Mouse (Mus musculus): ENCODE data around the gene Tle4. TPM values are rescaled to one million over a fixed set of nuclear protein-coding genes. Genes with fewer than 3 reads are reported as not detected.
"Not testable (repeated sequence)": the region's sequence is repeated elsewhere in the genome, so short reads cannot be mapped to it uniquely, and the experiment has no call there.

Tle4 gene
- 10 to 100 TPM; 61.1 to 63.0 TPM for total RNA-seq (2021)

GRCm38 (mm10) chr19:14597917-14598689 lies at the start of gene Tle4:
TSS of gene Tle4 (minus strand) at chr19:14598051.
- intact Hi-C loops (cut with DNase I): loop anchor here (5.0 to 10.0 kb wide), 5 partner anchors 253 to 1204 kb away; no protein-coding TSS in a partner anchor
- DNase-seq: peak; percentile 100

- DNase-seq: no peak
- intact Hi-C loops (cut with DNase I): no loop called here
Observed at GRCm38 (mm10) chr19:14645666-14646065, 47.8 kb upstream of the Tle4 start.

GRCm38 (mm10) chr19:14644756-14645155 lies 46.9 kb upstream of the Tle4 start:
- intact Hi-C loops (cut with DNase I): no loop called here

GRCm38 (mm10) chr19:14643091-14643490 lies 45.2 kb upstream of the Tle4 start:
- DNase-seq; intact Hi-C loops (cut with DNase I): not testable (repeated sequence)

More at GRCm38 (mm10) chr19:14644756-14645155, 46.9 kb upstream of the Tle4 start:
- DNase-seq: no peak

- intact Hi-C loops (cut with DNase I): no loop called here
- DNase-seq: no peak
Observed at GRCm38 (mm10) chr19:14642663-14643062, 44.8 kb upstream of the Tle4 start.

- peak; percentile 6 for DNase-seq
- intact Hi-C loops (cut with DNase I): no loop called here
Observed at GRCm38 (mm10) chr19:14635213-14635928, 37.5 kb upstream of the Tle4 start.

GRCm38 (mm10) chr19:14623355-14623754 lies 25.5 kb upstream of the Tle4 start:
- DNase-seq: no peak
- intact Hi-C loops (cut with DNase I): no loop called here

GRCm38 (mm10) chr19:14620534-14620933 lies 22.7 kb upstream of the Tle4 start:
- intact Hi-C loops (cut with DNase I): no loop called here

GRCm38 (mm10) chr19:14619814-14620213 lies 22.0 kb upstream of the Tle4 start:
- DNase-seq: no peak
- intact Hi-C loops (cut with DNase I): no loop called here

More at GRCm38 (mm10) chr19:14620534-14620933, 22.7 kb upstream of the Tle4 start:
- no peak for DNase-seq

- intact Hi-C loops (cut with DNase I): no loop called here
- DNase-seq: no peak
Observed at GRCm38 (mm10) chr19:14614816-14615215, 17.0 kb upstream of the Tle4 start.

GRCm38 (mm10) chr19:14610542-14611317 lies 12.9 kb upstream of the Tle4 start:
- DNase-seq: no peak
- intact Hi-C loops (cut with DNase I): no loop called here

GRCm38 (mm10) chr19:14600841-14601240 lies 3.0 kb upstream of the Tle4 start:
- DNase-seq: no peak
- intact Hi-C loops (cut with DNase I): loop anchor here (10.0 kb wide), 1 partner anchor 284 kb away; no protein-coding TSS in a partner anchor

- intact Hi-C loops (cut with DNase I): loop anchor here (10.0 kb wide), 1 partner anchor 284 kb away; no protein-coding TSS in a partner anchor
- DNase-seq: no peak
Observed at GRCm38 (mm10) chr19:14600354-14600753, 2.5 kb upstream of the Tle4 start.

GRCm38 (mm10) chr19:14599851-14600251 lies 2.0 kb upstream of the Tle4 start:
- intact Hi-C loops (cut with DNase I): loop anchor here (5.0 to 10.0 kb wide), 6 partner anchors 255 to 1202 kb away; no protein-coding TSS in a partner anchor

GRCm38 (mm10) chr19:14598690-14599288 lies 938 bp upstream of the Tle4 start:
- intact Hi-C loops (cut with DNase I): loop anchor here (5.0 to 10.0 kb wide), 5 partner anchors 254 to 1204 kb away; no protein-coding TSS in a partner anchor
- DNase-seq: no peak

More at GRCm38 (mm10) chr19:14599851-14600251, 2.0 kb upstream of the Tle4 start:
- DNase-seq: no peak

GRCm38 (mm10) chr19:14596941-14597916 lies 622 bp downstream of the Tle4 start:
- DNase-seq: peak; percentile 48
- intact Hi-C loops (cut with DNase I): loop anchor here (5.0 to 10.0 kb wide), 5 partner anchors 252 to 1205 kb away; no protein-coding TSS in a partner anchor

- no peak for DNase-seq
- intact Hi-C loops (cut with DNase I): loop anchor here (5.0 to 10.0 kb wide), 5 partner anchors 252 to 1206 kb away; no protein-coding TSS in a partner anchor
Observed at GRCm38 (mm10) chr19:14596358-14596940, 1.4 kb downstream of the Tle4 start.

- intact Hi-C loops (cut with DNase I): loop anchor here (5.0 to 10.0 kb wide), 5 partner anchors 251 to 1207 kb away; no protein-coding TSS in a partner anchor
Observed at GRCm38 (mm10) chr19:14595390-14595997, 2.4 kb downstream of the Tle4 start.

More at GRCm38 (mm10) chr19:14595390-14595997, 2.4 kb downstream of the Tle4 start:
- no peak for DNase-seq
